Mouse (Mus musculus) heart, embryonic 11.5 days (tissue): ENCODE data around the gene Dpf3. TPM values are rescaled to one million over a fixed set of nuclear protein-coding genes. Genes with fewer than 3 reads are reported as not detected.

Experiments
- ATAC-seq: fragments of 200-750 bp; cut with Nextera tagmentation; replicated peaks from 2 replicates; pipeline ENCODE4 v1.8.0; 2017; ENCODE audit warnings: moderate library complexity; ENCODE audit not compliant: insufficient number of reproducible peaks, low FRiP score, low TSS enrichment
- H3K27ac ChIP-seq: fragments of 300-500 bp; sonication (generic); 2 replicates; pipeline ENCODE4 v1.5.1; 2014; ENCODE audit warnings: mild to moderate bottlenecking, low read depth, low read length
- H3K27me3 ChIP-seq: fragments of 300-500 bp; sonication (generic); 2 replicates; pipeline ENCODE4 v1.6.1; 2014; ENCODE audit warnings: mild to moderate bottlenecking, low read length, mixed read lengths; ENCODE audit not compliant: control insufficient read depth, insufficient read depth
- H3K36me3 ChIP-seq: fragments of 300-500 bp; sonication (generic); 2 replicates; pipeline ENCODE4 v1.6.1; 2014; ENCODE audit warnings: mild to moderate bottlenecking, low read length, moderate library complexity, mixed read lengths; ENCODE audit not compliant: control insufficient read depth, insufficient read depth
- H3K4me1 ChIP-seq: fragments of 300-500 bp; sonication (generic); 2 replicates; pipeline ENCODE4 v1.6.1; 2014; ENCODE audit warnings: low read length; ENCODE audit not compliant: control insufficient read depth, insufficient read depth
- H3K4me2 ChIP-seq: fragments of 300-500 bp; sonication (generic); 2 replicates; pipeline ENCODE4 v1.6.1; 2014; ENCODE audit warnings: mild to moderate bottlenecking, moderate library complexity
- H3K4me3 ChIP-seq: fragments of 300-500 bp; sonication (generic); 2 replicates; pipeline ENCODE4 v1.5.1; 2014; ENCODE audit warnings: low read depth, low read length
- H3K9ac ChIP-seq: fragments of 300-500 bp; sonication (generic); 2 replicates; pipeline ENCODE4 v1.6.1; 2014; ENCODE audit warnings: mild to moderate bottlenecking, low read depth, low read length, moderate library complexity
- H3K9me3 ChIP-seq: fragments of 300-500 bp; sonication (generic); replicated peaks from 2 replicates; pipeline ENCODE4 v1.6.1; 2016; ENCODE audit warnings: low read length; ENCODE audit not compliant: control insufficient read depth
- WGBS: fragments of 180-500 bp; shearing (Covaris S2); extraction: QIAGEN DNeasy Blood & Tissue Kit; methylation state at CpG from one replicate; pipeline ENCODE4 v1.1.7; 2014; ENCODE audit not compliant: insufficient replicate concordance; 5-methylcytosine and 5-hydroxymethylcytosine counted together
- polyA plus RNA-seq: library from polyadenylated mRNA; unstranded; fragments of >200 nt; fragmentation: Nextera tagmentation; extraction: Ambion mirVana; gene quantifications from 2 replicates; pipeline ENCODE4 v1.2.1, GENCODE M21; 2014

The Dpf3 gene
- polyA plus RNA-seq, 1 experiment from 2014 or later = 29.7 TPM

DNA sequence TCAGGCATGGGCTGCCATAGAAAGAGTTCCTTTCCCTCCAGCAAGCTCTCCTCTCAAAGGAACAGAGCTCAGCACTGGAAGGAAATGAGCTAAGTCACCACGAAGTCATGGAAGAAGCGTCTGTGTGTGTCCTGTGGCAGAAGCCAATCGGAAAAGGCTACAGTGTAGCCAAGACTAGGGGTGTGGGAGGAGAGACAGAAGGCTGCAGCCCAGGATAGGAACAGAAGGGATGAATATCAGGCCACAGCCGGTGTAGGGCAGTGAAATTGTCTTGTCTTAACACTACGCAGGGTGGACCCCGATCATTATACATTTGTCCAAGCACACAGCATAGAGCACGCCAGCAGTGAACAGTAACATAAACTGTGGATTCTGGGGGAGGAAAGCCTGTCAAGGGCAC, 157.5 kb downstream of the Dpf3 start:
- no peaks in the 10 kb centered on the region for H3K27me3 ChIP-seq
- H3K4me2 ChIP-seq = no peak overlapping the region
- no peak overlapping the region for H3K27ac ChIP-seq
- H3K4me3 ChIP-seq = no peak overlapping the region
- H3K36me3 ChIP-seq = no peaks in the 10 kb centered on the region
- H3K4me1 ChIP-seq = peaks cover 35% of the 10 kb centered on the region
- no peaks in the 10 kb centered on the region for H3K9me3 ChIP-seq
- ATAC-seq = no peak; the same call in 1 of the 2 replicates
- WGBS = 58% methylated on average over 7 of the region's 7 CpGs
- H3K9ac ChIP-seq = no peak overlapping the region

DNA sequence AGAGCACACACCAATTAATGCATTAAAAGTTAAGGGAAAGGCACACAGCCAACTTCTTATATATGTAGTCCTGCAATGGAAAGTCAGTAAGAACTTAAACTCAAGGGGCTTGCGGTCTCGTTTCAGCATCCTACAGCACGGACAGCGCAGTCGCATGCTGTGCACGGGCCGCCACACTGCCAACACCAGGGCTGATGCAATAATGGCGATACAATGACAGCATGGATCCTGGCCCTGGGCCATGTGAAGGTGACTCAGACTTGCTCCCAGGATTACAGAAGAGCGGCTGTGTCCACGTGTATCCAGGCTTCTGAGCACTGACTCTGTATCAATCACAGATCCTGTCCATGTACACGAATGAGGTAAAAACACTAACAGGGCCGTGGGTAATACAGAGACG, 158.6 kb downstream of the Dpf3 start:
- Histone ChIP-seq H3K4me3 (no peak overlapping the region), H3K9ac (no peak overlapping the region), H3K27ac (0 out of 2 replicates have a peak overlapping the region, but pooled peaks have one; percentile 38), H3K27me3 (no peaks in the 10 kb centered on the region), H3K4me2 (no peak overlapping the region), H3K36me3 (no peaks in the 10 kb centered on the region), H3K4me1 (peaks cover 35% of the 10 kb centered on the region), H3K9me3 (no peaks in the 10 kb centered on the region)
- WGBS = 74% methylated on average over 13 of the region's 13 CpGs
- no peak for ATAC-seq

DNA sequence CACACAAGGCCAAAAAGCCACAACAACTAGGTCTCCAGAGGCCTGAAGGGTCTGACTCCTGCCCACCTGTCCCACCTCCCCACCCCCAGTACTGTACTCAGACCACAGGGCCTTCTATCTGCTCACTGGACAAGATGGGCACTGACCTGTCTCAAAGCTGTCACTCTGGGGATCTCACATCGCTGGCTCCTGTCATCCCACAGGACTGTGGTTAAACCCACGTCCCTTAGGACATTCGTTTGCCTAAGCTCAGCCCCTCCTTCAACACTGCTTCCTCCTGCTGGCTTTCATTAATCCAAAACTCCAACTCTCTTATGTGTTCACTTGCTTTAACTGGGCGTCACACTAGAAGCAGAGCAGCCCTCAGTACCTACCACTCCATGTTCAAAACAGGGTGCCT, 159.0 kb downstream of the Dpf3 start:
- Histone ChIP-seq H3K36me3 (no peaks in the 10 kb centered on the region), H3K9ac (no peak overlapping the region), H3K9me3 (no peaks in the 10 kb centered on the region), H3K27me3 (no peaks in the 10 kb centered on the region), H3K4me2 (no peak overlapping the region), H3K4me1 (peaks cover 35% of the 10 kb centered on the region), H3K4me3 (no peak overlapping the region), H3K27ac (peak overlapping the region; percentile 38)
- no peak for ATAC-seq
- WGBS = 34% methylated on average over 4 of the region's 4 CpGs

DNA sequence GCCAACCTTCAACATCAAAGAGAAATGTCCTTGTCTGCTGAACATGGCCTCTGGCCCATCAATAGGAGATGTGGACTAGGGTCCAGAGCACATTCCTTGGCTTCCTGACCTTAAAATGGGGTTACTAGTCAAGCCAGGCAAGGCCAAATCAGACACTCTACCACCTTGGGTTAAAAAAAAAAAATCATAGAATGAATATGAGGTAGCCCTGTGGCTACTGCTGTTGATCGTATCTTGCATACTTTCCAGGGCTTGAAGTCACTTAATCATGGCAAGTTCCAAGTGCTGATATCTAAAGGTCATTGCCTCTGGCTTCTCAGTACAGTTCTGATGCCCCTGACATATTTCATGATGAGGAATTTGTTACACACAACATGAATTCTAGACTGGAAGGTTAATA, 160.1 kb downstream of the Dpf3 start:
- Histone ChIP-seq H3K27ac (no peak overlapping the region), H3K27me3 (no peaks in the 10 kb centered on the region)

DNA sequence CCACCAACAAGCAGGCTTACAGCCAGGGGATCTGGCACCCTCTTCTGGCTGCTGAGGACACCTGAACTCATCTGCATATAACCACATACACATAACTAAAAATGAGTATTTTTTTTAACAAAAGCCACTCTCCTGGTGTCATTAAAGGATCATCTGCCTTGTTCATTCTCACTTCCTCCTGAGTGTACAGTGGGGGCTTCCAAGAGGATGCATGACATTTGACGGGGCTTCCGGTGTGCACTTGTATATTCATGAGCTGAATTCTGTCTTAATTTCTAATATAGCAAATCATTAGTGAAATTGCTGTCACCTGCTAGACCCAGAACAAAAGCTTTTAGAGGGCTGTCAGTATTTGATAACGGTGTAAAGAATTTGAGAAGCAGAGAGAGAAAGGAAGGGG, 166.8 kb downstream of the Dpf3 start:
- WGBS = 87% methylated on average over 3 of the region's 3 CpGs
- Histone ChIP-seq H3K27ac (no peak overlapping the region), H3K4me3 (no peak overlapping the region), H3K36me3 (no peaks in the 10 kb centered on the region), H3K9me3 (no peaks in the 10 kb centered on the region), H3K27me3 (no peaks in the 10 kb centered on the region), H3K4me1 (peaks cover 13% of the 10 kb centered on the region), H3K4me2 (no peak overlapping the region), H3K9ac (no peak overlapping the region)
- ATAC-seq = no peak

More for the DNA sequence above, 160.1 kb downstream of the Dpf3 start:
- Histone ChIP-seq H3K9me3 (no peaks in the 10 kb centered on the region), H3K4me2 (no peak overlapping the region), H3K9ac (no peak overlapping the region), H3K4me3 (no peak overlapping the region), H3K36me3 (no peaks in the 10 kb centered on the region), H3K4me1 (peaks cover 35% of the 10 kb centered on the region)
- WGBS = 50% methylated on average over 1 of the region's 1 CpGs
- no peak for ATAC-seq

DNA sequence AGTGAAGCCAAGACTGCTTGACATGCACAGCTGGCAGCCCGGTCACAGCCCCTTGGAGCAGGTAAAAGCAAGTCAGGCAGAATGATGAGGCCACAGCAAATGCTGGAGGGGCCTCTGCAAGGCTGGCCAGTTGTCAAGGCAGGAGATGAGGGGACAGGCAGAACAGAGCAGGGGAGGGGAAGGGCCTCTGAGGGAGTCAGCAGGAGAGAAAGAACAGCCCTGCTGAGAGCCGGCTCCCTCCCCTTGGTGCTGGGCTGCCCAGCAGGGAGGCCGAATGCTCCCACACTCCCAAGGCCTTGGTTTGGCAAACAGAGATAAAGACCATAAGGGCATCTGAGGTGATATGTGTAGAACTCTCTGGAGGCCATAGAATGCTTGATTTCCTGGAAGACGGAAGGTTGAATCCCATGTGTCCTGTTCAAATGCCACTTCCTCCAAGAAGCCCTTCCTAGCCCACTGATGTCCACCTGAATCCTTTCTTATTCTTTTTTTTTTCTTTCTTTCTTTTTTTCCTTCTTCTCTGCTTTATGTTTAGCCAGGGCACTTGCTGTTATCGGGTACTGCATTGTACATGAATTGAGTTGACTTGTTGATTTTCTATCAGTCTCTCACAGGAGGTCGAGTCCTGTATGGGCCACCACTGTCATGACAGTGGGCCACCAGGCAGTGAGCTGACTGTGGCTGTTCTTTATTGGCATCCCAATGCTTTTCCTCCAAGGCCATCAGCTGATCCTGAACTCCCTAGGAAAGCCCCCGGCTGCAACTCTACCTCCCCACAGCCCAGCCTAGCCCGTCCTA, 169.7 kb downstream of the Dpf3 start:
- H3K4me3 ChIP-seq = no peak overlapping the region
- no peaks in the 10 kb centered on the region for H3K27me3 ChIP-seq
- H3K36me3 ChIP-seq = no peaks in the 10 kb centered on the region
- WGBS = 52% methylated on average over 8 of the region's 8 CpGs
- H3K27ac ChIP-seq = no peak overlapping the region
- peaks cover 11% of the 10 kb centered on the region for H3K4me1 ChIP-seq
- no peak for ATAC-seq
- H3K4me2 ChIP-seq = no peak overlapping the region
- H3K9ac ChIP-seq = no peak overlapping the region
- H3K9me3 ChIP-seq = no peaks in the 10 kb centered on the region

DNA sequence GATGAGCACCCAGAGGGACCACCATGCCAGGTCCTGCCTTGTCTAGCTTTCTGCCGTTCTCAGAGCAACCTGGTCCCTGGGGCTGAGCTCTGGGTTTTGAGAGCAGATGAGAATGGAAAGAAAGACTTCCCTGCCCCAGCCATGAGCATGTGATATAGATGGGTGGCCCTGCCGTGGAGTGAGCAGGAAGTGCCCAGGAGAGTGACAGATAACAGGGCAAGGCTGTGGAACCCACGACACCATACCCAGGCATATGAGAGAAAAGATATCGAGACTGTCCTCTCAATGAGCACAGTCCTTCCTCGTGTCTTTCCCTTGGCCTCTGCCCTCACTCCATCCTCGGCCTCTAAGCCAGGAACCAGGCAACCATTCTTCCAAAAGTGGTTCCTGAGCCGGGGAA, 172.8 kb downstream of the Dpf3 start:
- H3K4me1 ChIP-seq = peaks cover 11% of the 10 kb centered on the region
- no peak overlapping the region for H3K9ac ChIP-seq
- 62% methylated on average over 7 of the region's 7 CpGs for WGBS
- H3K36me3 ChIP-seq = no peaks in the 10 kb centered on the region
- H3K4me3 ChIP-seq = no peak overlapping the region
- H3K9me3 ChIP-seq = no peaks in the 10 kb centered on the region
- H3K4me2 ChIP-seq = no peak overlapping the region
- no peak overlapping the region for H3K27ac ChIP-seq
- no peaks in the 10 kb centered on the region for H3K27me3 ChIP-seq
- ATAC-seq = no peak

DNA sequence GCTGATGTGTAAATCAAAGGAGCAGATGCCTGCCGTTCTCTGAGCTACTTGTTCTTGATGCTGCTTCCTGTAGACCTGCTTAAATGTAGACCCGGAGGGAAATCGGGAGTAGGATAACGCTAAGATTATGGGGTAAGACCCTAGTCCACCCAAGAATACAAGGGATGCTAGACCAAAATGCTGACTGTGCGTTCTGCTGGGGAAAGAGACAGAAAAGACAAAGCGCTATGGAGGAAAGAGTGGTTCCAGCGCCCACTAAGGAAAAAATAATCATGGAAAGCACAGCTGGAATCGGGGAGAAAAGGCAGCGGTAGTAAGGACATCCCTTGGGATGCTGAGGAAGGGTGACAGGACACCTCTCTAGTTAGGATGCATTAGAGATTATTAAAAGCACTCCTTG, 174.7 kb downstream of the Dpf3 start:
- ATAC-seq = no peak
- no peak overlapping the region for H3K4me3 ChIP-seq
- H3K9me3 ChIP-seq = no peaks in the 10 kb centered on the region
- 84% methylated on average over 9 of the region's 9 CpGs for WGBS
- H3K36me3 ChIP-seq = no peaks in the 10 kb centered on the region
- no peak overlapping the region for H3K4me2 ChIP-seq
- H3K27me3 ChIP-seq = no peaks in the 10 kb centered on the region
- no peak overlapping the region for H3K9ac ChIP-seq
- peaks cover 16% of the 10 kb centered on the region for H3K4me1 ChIP-seq
- H3K27ac ChIP-seq = no peak overlapping the region

DNA sequence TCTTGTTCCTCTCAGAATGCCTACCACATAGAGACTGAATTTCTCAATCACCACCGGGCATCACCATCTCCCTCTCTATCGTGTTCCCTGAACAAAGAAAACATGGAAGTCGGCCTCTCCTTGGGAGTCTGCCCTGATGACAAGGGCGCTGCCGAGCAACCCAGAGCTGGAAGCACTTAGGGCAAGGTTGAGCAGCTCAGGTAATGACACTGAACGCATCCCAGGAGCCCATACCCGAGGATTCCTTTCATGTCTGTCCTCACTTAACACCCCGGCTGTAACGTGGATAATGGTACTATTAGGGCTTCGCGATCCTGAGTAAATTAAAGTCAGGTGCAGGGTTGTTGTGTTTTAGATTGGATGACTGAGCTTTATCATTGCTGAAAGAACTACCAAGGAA, 176.9 kb downstream of the Dpf3 start:
- H3K27me3 ChIP-seq = no peaks in the 10 kb centered on the region
- H3K27ac ChIP-seq = no peak overlapping the region
- no peaks in the 10 kb centered on the region for H3K36me3 ChIP-seq
- H3K4me2 ChIP-seq = no peak overlapping the region
- WGBS = 74% methylated on average over 11 of the region's 11 CpGs
- H3K9me3 ChIP-seq = no peaks in the 10 kb centered on the region
- no peak for ATAC-seq
- peaks cover 13% of the 10 kb centered on the region; the same call in 1 of the 2 replicates for H3K4me1 ChIP-seq
- H3K9ac ChIP-seq = no peak overlapping the region
- no peak overlapping the region for H3K4me3 ChIP-seq
